Mouse (Mus musculus): Measurements from ENCODE around the gene Cyp2e1. TPM values are rescaled to one million over a fixed set of nuclear protein-coding genes. Genes with fewer than 3 reads are reported as not detected.

Gene Cyp2e1
- 1,170 TPM for polyA plus RNA-seq (2014; fragmentation: Illumina TruSeq; extraction: RNeasy Lipid Tissue Mini Kit (QIAGEN cat#74804); ENCODE audit: low read depth, low replicate concordance)

GRCm38 (mm10) chr7:140763447-140764020, at the start of gene Cyp2e1:
TSS of gene Cyp2e1 (plus strand) at chr7:140763739.

DNA sequence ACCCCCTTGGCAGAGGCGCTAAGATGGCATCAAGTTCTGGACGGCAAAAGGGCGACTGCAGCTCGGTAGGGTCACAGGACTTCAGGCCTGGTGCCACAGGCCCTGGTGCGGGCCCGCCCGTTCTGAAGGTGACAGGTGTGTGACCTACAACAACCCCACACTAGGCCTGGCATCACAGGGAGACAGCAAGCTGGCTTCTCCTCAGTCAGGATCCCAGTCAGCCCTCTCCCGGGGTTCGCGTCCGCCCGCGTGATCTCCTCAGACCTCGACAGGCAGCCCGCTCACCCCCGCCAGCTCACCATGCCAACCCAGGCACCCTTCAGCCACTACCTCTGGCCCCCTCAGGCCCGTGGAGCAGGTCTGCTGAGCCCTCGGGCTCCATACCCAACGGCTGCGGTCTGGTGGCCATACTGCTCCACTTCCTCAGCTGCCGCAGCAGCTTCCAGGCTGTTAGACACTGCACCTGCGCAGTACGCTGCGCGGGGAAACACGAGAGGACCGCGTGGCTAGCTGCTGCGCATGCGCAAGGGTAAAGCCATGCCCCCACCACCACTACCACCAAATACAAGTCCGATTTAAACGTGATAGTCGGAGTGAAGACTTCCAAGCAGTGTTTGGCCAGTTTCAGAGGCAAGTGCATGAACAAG, 24.0 kb downstream of the Cyp2e1 start, which contains the start of gene Syce1:
Gene Syce1 (minus strand): TSS at position 447 of the 647 bp plus-strand sequence.

DNA sequence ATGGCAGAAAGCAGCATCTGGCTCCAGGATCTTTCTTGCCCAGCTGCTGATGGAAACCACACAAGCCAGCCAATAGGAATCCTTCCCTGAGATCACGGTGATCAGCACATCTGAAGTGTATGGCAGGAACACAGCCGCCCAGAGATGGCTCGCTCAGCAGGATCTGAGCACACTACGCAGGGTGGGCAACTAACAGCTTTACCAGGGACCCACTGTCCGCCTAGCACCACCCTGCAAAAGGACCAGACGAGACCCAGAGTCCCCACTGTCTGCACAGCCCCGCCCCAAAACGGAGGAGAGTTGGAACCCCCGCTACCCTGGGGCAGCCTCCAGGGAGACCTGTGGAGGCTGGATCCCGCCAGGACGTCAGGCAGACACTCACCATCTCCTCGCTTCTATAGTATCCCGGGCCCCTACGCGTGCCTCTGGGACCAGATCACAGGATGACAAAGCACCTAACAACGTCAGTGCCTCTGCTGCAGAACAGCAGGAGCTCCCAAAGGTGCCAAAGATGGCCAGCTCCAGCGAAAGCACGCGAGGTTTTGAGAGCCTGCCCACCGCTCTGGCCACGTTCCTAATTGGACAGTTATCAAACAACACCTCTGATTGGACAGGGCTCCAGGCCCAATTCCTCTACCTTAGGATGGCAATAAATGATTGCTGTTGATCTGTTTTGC, 58.3 kb downstream of the Cyp2e1 start, which contains the start of gene Zfp941:
Gene Zfp941 (minus strand): TSS at position 526 of the 677 bp plus-strand sequence.

Other genes starting within 250 kb of the Cyp2e1 start
- gene Olfr538, start 195.9 kb upstream of the Cyp2e1 start, polyA plus RNA-seq (2014; fragmentation: Illumina TruSeq; extraction: RNeasy Lipid Tissue Mini Kit (QIAGEN cat#74804); ENCODE audit: low read depth, low replicate concordance), result not detected
- not detected for gene Olfr46, start 162.5 kb upstream of the Cyp2e1 start, polyA plus RNA-seq (2014; fragmentation: Illumina TruSeq; extraction: RNeasy Lipid Tissue Mini Kit (QIAGEN cat#74804); ENCODE audit: low read depth, low replicate concordance)
- gene Olfr61, start 134.8 kb upstream of the Cyp2e1 start, polyA plus RNA-seq (2014; fragmentation: Illumina TruSeq; extraction: RNeasy Lipid Tissue Mini Kit (QIAGEN cat#74804); ENCODE audit: low read depth, low replicate concordance), result not detected
- not detected for gene Olfr53, start 117.3 kb upstream of the Cyp2e1 start, polyA plus RNA-seq (2014; fragmentation: Illumina TruSeq; extraction: RNeasy Lipid Tissue Mini Kit (QIAGEN cat#74804); ENCODE audit: low read depth, low replicate concordance)
- not detected for gene Olfr539, start 103.8 kb upstream of the Cyp2e1 start, polyA plus RNA-seq (2014; fragmentation: Illumina TruSeq; extraction: RNeasy Lipid Tissue Mini Kit (QIAGEN cat#74804); ENCODE audit: low read depth, low replicate concordance)
- gene Olfr45, start 81.8 kb upstream of the Cyp2e1 start, polyA plus RNA-seq (2014; fragmentation: Illumina TruSeq; extraction: RNeasy Lipid Tissue Mini Kit (QIAGEN cat#74804); ENCODE audit: low read depth, low replicate concordance), result not detected
- not detected for gene Olfr541, start 66.5 kb upstream of the Cyp2e1 start, polyA plus RNA-seq (2014; fragmentation: Illumina TruSeq; extraction: RNeasy Lipid Tissue Mini Kit (QIAGEN cat#74804); ENCODE audit: low read depth, low replicate concordance)
- gene Syce1, start 24.1 kb downstream of the Cyp2e1 start, polyA plus RNA-seq (2014; fragmentation: Illumina TruSeq; extraction: RNeasy Lipid Tissue Mini Kit (QIAGEN cat#74804); ENCODE audit: low read depth, low replicate concordance), result 8.2 TPM
- gene Zfp941, start 58.4 kb downstream of the Cyp2e1 start, polyA plus RNA-seq (2014; fragmentation: Illumina TruSeq; extraction: RNeasy Lipid Tissue Mini Kit (QIAGEN cat#74804); ENCODE audit: low read depth, low replicate concordance), result 0.36 TPM
- 1.8 TPM for gene Urah, start 71.3 kb downstream of the Cyp2e1 start, polyA plus RNA-seq (2014; fragmentation: Illumina TruSeq; extraction: RNeasy Lipid Tissue Mini Kit (QIAGEN cat#74804); ENCODE audit: low read depth, low replicate concordance)
- gene Scgb1c1, start 81.8 kb downstream of the Cyp2e1 start, polyA plus RNA-seq (2014; fragmentation: Illumina TruSeq; extraction: RNeasy Lipid Tissue Mini Kit (QIAGEN cat#74804); ENCODE audit: low read depth, low replicate concordance), result not detected
- 3.4 TPM for gene Odf3, start 84.1 kb downstream of the Cyp2e1 start, polyA plus RNA-seq (2014; fragmentation: Illumina TruSeq; extraction: RNeasy Lipid Tissue Mini Kit (QIAGEN cat#74804); ENCODE audit: low read depth, low replicate concordance)
- not detected for gene Gm45785, start 92.6 kb downstream of the Cyp2e1 start, polyA plus RNA-seq (2014; fragmentation: Illumina TruSeq; extraction: RNeasy Lipid Tissue Mini Kit (QIAGEN cat#74804); ENCODE audit: low read depth, low replicate concordance)
- 52.4 TPM for gene Ric8a, start 93.2 kb downstream of the Cyp2e1 start, polyA plus RNA-seq (2014; fragmentation: Illumina TruSeq; extraction: RNeasy Lipid Tissue Mini Kit (QIAGEN cat#74804); ENCODE audit: low read depth, low replicate concordance)
- 29.9 TPM for gene Bet1l, start 93.8 kb downstream of the Cyp2e1 start, polyA plus RNA-seq (2014; fragmentation: Illumina TruSeq; extraction: RNeasy Lipid Tissue Mini Kit (QIAGEN cat#74804); ENCODE audit: low read depth, low replicate concordance)
- 79.4 TPM for gene Psmd13, start 118.2 kb downstream of the Cyp2e1 start, polyA plus RNA-seq (2014; fragmentation: Illumina TruSeq; extraction: RNeasy Lipid Tissue Mini Kit (QIAGEN cat#74804); ENCODE audit: low read depth, low replicate concordance)
- gene Sirt3, start 118.6 kb downstream of the Cyp2e1 start, polyA plus RNA-seq (2014; fragmentation: Illumina TruSeq; extraction: RNeasy Lipid Tissue Mini Kit (QIAGEN cat#74804); ENCODE audit: low read depth, low replicate concordance), result 24.1 TPM
- 19.5 TPM for gene Cox8b, start 136.7 kb downstream of the Cyp2e1 start, polyA plus RNA-seq (2014; fragmentation: Illumina TruSeq; extraction: RNeasy Lipid Tissue Mini Kit (QIAGEN cat#74804); ENCODE audit: low read depth, low replicate concordance)
- 2.0 TPM for gene Nlrp6, start 157.2 kb downstream of the Cyp2e1 start, polyA plus RNA-seq (2014; fragmentation: Illumina TruSeq; extraction: RNeasy Lipid Tissue Mini Kit (QIAGEN cat#74804); ENCODE audit: low read depth, low replicate concordance)
- gene Pgghg, start 177.7 kb downstream of the Cyp2e1 start, polyA plus RNA-seq (2014; fragmentation: Illumina TruSeq; extraction: RNeasy Lipid Tissue Mini Kit (QIAGEN cat#74804); ENCODE audit: low read depth, low replicate concordance), result 14.7 TPM
- gene Ifitm5, start 186.6 kb downstream of the Cyp2e1 start, polyA plus RNA-seq (2014; fragmentation: Illumina TruSeq; extraction: RNeasy Lipid Tissue Mini Kit (QIAGEN cat#74804); ENCODE audit: low read depth, low replicate concordance), result 1.2 TPM
- gene Gm45717, start 192.2 kb downstream of the Cyp2e1 start, polyA plus RNA-seq (2014; fragmentation: Illumina TruSeq; extraction: RNeasy Lipid Tissue Mini Kit (QIAGEN cat#74804); ENCODE audit: low read depth, low replicate concordance), result not detected
- 414 TPM for gene Ifitm2, start 192.2 kb downstream of the Cyp2e1 start, polyA plus RNA-seq (2014; fragmentation: Illumina TruSeq; extraction: RNeasy Lipid Tissue Mini Kit (QIAGEN cat#74804); ENCODE audit: low read depth, low replicate concordance)
- gene Ifitm1, start 203.5 kb downstream of the Cyp2e1 start, polyA plus RNA-seq (2014; fragmentation: Illumina TruSeq; extraction: RNeasy Lipid Tissue Mini Kit (QIAGEN cat#74804); ENCODE audit: low read depth, low replicate concordance), result 31.1 TPM
- gene Ifitm3, start 247.0 kb downstream of the Cyp2e1 start, polyA plus RNA-seq (2014; fragmentation: Illumina TruSeq; extraction: RNeasy Lipid Tissue Mini Kit (QIAGEN cat#74804); ENCODE audit: low read depth, low replicate concordance), result 370 TPM

All from adipose tissue, adult 10 weeks (tissue).